Mouse (Mus musculus): Measurements from ENCODE around the gene Dusp18. TPM values are rescaled to one million over a fixed set of nuclear protein-coding genes. Genes with fewer than 3 reads are reported as not detected.

The Dusp18 gene
- polyA plus RNA-seq, 1 experiment: not detected

DNA sequence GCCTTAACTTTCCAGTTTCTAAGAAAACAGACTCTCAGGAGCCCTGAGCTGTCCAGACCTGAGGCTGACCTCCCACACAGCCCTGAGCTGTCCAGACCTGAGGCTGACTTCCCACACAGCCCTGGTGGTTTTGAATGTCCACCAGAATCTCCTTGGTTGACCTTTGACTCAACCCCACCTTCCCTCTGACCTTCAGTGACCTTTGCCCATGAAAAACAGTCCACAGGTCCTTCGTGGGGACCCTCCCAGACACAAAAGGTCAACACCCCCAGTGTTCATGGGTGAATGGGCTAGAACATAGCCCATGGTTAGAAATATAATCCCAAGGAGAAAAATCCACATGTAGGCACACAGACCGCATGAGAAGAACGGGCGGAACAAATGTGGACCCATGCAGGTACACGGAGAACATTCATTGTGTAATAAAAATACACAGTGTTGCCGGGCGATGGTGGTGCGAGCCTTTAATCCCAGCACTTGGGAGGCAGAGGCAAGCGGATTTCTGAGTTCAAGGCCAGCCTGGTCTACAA, 38.8 kb downstream of the Dusp18 start:
- TF ChIP-seq TAL1 (IDR thresholded peaks at IDR 0.05; ENCODE audit: low read length) (no peak), GATA1 (IDR thresholded peaks at IDR 0.05; ENCODE audit: low read length) (no peak)
- Histone ChIP-seq H3K36me3 (ENCODE audit: control insufficient read depth) (no peaks in the 10 kb centered on the region), H3K4me3 (replicated peaks) (no peak overlapping the region), H3K9me3 (ENCODE audit: control insufficient read depth, low read length) (no peaks in the 10 kb centered on the region), H3K27me3 (ENCODE audit: control insufficient read depth) (no peaks in the 10 kb centered on the region), H3K4me1 (ENCODE audit: control insufficient read depth) (peaks cover 9% of the 10 kb centered on the region)

DNA sequence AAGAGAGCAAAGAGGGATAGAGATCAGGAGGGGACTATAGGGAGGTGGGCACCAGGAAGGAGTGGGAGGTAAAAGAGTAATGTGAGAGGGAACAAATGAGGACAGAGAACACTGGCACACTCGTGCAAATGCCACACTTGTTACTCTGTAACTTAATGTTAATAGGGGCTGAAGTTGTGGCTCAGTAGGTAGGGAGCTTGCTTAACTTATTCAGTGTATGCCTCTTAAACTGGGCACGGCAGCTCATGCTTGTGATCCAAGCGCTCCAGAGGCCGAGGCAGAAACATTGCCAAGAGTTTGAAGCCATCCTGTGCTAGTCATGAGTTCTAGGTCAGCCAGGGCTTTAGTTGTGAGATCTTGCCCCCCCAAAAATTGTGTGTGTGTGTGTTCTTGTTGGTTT, 40.1 kb downstream of the Dusp18 start:
- Histone ChIP-seq H3K9me3 (ENCODE audit: control insufficient read depth, low read length) (no peaks in the 10 kb centered on the region), H3K27me3 (ENCODE audit: control insufficient read depth) (no peaks in the 10 kb centered on the region), H3K4me3 (replicated peaks) (no peak overlapping the region), H3K36me3 (ENCODE audit: control insufficient read depth) (no peaks in the 10 kb centered on the region), H3K4me1 (ENCODE audit: control insufficient read depth) (peaks cover 9% of the 10 kb centered on the region)
- TF ChIP-seq TAL1 (IDR thresholded peaks at IDR 0.05; ENCODE audit: low read length): no peak
- TF ChIP-seq GATA1 (IDR thresholded peaks at IDR 0.05; ENCODE audit: low read length): no peak

DNA sequence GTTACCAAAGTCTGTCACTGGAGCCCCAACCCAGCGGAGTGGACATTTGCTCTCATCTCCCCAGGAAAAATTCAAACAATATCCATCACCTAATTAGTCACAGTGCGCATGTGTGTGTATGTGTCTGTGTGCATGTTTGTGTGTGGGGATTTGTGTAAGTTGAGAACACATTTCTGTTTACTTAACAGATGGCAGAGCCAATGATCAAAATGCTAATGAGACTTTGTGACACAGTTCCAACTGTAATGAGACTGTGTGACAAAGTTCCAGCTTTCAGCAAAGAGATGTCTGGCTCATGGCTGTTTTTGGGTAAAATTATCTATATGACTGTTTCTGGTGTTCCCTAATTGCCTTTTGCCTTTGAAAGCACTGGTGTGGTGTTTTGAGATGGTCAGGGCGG, 41.3 kb downstream of the Dusp18 start:
- TF ChIP-seq TAL1 (IDR thresholded peaks at IDR 0.05; ENCODE audit: low read length) (no peak), GATA1 (IDR thresholded peaks at IDR 0.05; ENCODE audit: low read length) (no peak)
- H3K4me3 ChIP-seq (replicated peaks): no peak overlapping the region
- H3K4me1 ChIP-seq (ENCODE audit: control insufficient read depth): peaks cover 7% of the 10 kb centered on the region
- no peaks in the 10 kb centered on the region for H3K27me3 ChIP-seq (ENCODE audit: control insufficient read depth)
- no peaks in the 10 kb centered on the region for H3K9me3 ChIP-seq (ENCODE audit: control insufficient read depth, low read length)
- no peaks in the 10 kb centered on the region for H3K36me3 ChIP-seq (ENCODE audit: control insufficient read depth)

DNA sequence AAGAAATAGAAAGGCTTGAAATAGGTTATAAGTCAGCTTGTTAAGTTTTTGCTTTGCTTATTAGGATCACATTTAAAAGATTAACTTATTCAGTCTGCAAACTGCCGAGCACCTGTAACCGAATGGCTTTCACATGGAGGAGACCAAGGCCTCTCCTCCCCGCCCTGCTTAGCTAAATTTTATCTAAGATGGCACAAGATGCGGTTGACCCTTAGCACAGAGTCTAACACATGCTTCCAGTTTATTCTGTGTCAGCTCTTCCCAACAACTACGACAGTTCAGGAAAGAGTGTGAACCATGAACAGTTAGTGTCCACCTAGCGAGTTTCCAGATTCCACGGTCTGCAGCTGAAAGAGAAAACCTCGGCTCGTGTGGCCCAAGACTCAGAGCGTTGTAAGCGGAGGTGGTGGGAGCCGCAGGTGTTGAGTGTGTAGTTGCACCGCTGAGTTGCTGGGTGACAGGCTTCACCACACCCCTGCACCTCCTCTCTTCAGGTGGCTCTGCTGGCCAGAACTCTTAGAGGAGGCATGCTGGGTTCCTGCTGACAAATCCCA, 42.4 kb downstream of the Dusp18 start:
- Histone ChIP-seq H3K36me3 (ENCODE audit: control insufficient read depth) (no peaks in the 10 kb centered on the region), H3K27me3 (ENCODE audit: control insufficient read depth) (no peaks in the 10 kb centered on the region), H3K4me3 (replicated peaks) (no peak overlapping the region), H3K4me1 (ENCODE audit: control insufficient read depth) (no peaks in the 10 kb centered on the region), H3K9me3 (ENCODE audit: control insufficient read depth, low read length) (no peaks in the 10 kb centered on the region)
- TF ChIP-seq GATA1 (IDR thresholded peaks at IDR 0.05; ENCODE audit: low read length): no peak
- TF ChIP-seq TAL1 (IDR thresholded peaks at IDR 0.05; ENCODE audit: low read length): no peak

DNA sequence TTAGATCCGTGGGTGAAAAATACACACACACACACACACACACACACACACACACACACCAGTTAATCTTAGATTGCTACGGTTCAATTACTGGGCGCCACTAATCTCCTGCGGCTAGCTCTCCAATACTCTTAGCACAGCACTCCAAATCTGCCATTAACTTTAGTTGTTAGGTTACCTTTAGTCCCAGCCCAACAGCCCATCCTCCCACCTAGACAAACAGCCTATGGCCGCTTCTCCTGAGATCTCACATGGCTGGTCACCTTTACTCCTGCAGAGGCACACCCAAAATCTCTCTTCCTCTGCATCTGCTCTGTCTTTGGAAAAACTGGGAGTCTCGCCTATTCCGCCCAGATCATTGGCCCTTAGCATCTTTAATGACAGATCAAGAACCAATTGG, 46.3 kb downstream of the Dusp18 start:
- Histone ChIP-seq H3K4me1 (ENCODE audit: control insufficient read depth) (no peaks in the 10 kb centered on the region), H3K4me3 (replicated peaks) (no peak overlapping the region), H3K36me3 (ENCODE audit: control insufficient read depth) (no peaks in the 10 kb centered on the region), H3K9me3 (ENCODE audit: control insufficient read depth, low read length) (no peaks in the 10 kb centered on the region), H3K27me3 (ENCODE audit: control insufficient read depth) (peaks cover 14% of the 10 kb centered on the region)
- TF ChIP-seq TAL1 (IDR thresholded peaks at IDR 0.05; ENCODE audit: low read length): no peak
- TF ChIP-seq GATA1 (IDR thresholded peaks at IDR 0.05; ENCODE audit: low read length): no peak

DNA sequence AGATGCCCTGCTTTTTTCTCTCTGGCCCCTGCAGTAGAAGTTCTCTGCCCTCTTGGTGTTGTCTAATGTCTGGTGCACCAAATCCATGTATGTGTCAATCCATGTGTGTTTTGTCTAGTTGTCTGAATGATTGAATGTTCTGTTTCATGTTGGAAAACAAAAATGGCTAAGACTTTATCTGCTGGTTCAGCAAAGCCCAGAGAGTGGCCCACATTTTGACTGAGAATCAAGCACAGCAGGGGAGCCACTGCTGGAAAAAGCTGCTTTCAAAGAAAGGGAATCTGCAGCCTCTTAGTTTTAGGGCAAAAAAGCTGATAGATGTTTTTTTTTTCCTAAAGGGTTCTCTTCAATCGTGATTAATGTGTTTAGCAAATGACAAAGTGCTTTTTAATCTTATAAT, 51.3 kb downstream of the Dusp18 start:
- no peaks in the 10 kb centered on the region for H3K36me3 ChIP-seq (ENCODE audit: control insufficient read depth)
- no peak for TF ChIP-seq TAL1 (IDR thresholded peaks at IDR 0.05; ENCODE audit: low read length)
- TF ChIP-seq GATA1 (IDR thresholded peaks at IDR 0.05; ENCODE audit: low read length): no peak

More for the DNA sequence above, 51.3 kb downstream of the Dusp18 start:
- H3K9me3 ChIP-seq (ENCODE audit: control insufficient read depth, low read length): no peaks in the 10 kb centered on the region
- H3K27me3 ChIP-seq (ENCODE audit: control insufficient read depth): peaks cover 16% of the 10 kb centered on the region
- no peak overlapping the region for H3K4me3 ChIP-seq (replicated peaks)
- H3K4me1 ChIP-seq (ENCODE audit: control insufficient read depth): no peaks in the 10 kb centered on the region

Other genes with a start within 250 kb of the Dusp18 start
- 0.22 TPM in 2 replicates for gene Morc2a, start 246.0 kb upstream of the Dusp18 start, polyA plus RNA-seq (2012)
- not detected in 2 replicates for gene Osbp2, start 31.3 kb upstream of the Dusp18 start, polyA plus RNA-seq (2012)
- gene 4921536K21Rik, start 142 bp upstream of the Dusp18 start, polyA plus RNA-seq (2012): 0.02 TPM in 1 of 2 replicates, not detected in the other
- gene Slc35e4, start 19.4 kb downstream of the Dusp18 start, polyA plus RNA-seq (2012): 0.04 and 0.14 TPM in 2 replicates
- 0.07 and 0.08 TPM in 2 replicates for gene Tcn2, start 36.9 kb downstream of the Dusp18 start, polyA plus RNA-seq (2012)
- 1.3 and 2.5 TPM in 2 replicates for gene Pes1, start 68.7 kb downstream of the Dusp18 start, polyA plus RNA-seq (2012)
- gene 4930556J24Rik, start 81.5 kb downstream of the Dusp18 start, polyA plus RNA-seq (2012): not detected in 2 replicates
- not detected in 2 replicates for gene Gal3st1, start 88.4 kb downstream of the Dusp18 start, polyA plus RNA-seq (2012)
- gene Sec14l4, start 136.2 kb downstream of the Dusp18 start, polyA plus RNA-seq (2012): 0.02 TPM in 1 of 2 replicates, not detected in the other
- gene Sec14l3, start 169.6 kb downstream of the Dusp18 start, polyA plus RNA-seq (2012): not detected in 2 replicates
- 1.8 and 2.1 TPM in 2 replicates for gene Mtfp1, start 200.2 kb downstream of the Dusp18 start, polyA plus RNA-seq (2012)
- gene Sec14l2, start 228.2 kb downstream of the Dusp18 start, polyA plus RNA-seq (2012): 0.45 and 0.67 TPM in 2 replicates
- gene Rnf215, start 240.0 kb downstream of the Dusp18 start, polyA plus RNA-seq (2012): 0.70 and 0.83 TPM in 2 replicates